Mouse (Mus musculus) erythroblast, embryonic 14.5 days (primary cell): ENCODE measurements around the gene Optc. TPM values are rescaled to one million over a fixed set of nuclear protein-coding genes. Genes with fewer than 3 reads are reported as not detected.

Experiments
- H3K27me3 ChIP-seq: 2 replicates; pipeline ENCODE4 v1.6.1; 2012; ENCODE audit warnings: inconsistent platforms; ENCODE audit not compliant: control insufficient read depth
- H3K36me3 ChIP-seq: 2 replicates; pipeline ENCODE4 v1.6.1; 2012; ENCODE audit warnings: mild to moderate bottlenecking, inconsistent platforms; ENCODE audit not compliant: control insufficient read depth
- H3K4me1 ChIP-seq: 2 replicates; pipeline ENCODE4 v1.6.1; 2012; ENCODE audit warnings: inconsistent platforms; ENCODE audit not compliant: control insufficient read depth
- H3K4me3 ChIP-seq: replicated peaks from 2 replicates; pipeline ENCODE3; 2012; ENCODE audit warnings: moderate library complexity, mild to moderate bottlenecking, inconsistent platforms
- H3K9me3 ChIP-seq: 2 replicates; pipeline ENCODE4 v1.6.1; 2012; ENCODE audit warnings: low read length, inconsistent platforms, mixed read lengths; ENCODE audit not compliant: control insufficient read depth
- GATA1 ChIP-seq: IDR thresholded peaks from 2 replicates; pipeline ENCODE4 v1.6.1; 2012; ENCODE audit warnings: low read length, inconsistent platforms, mixed read lengths
- TAL1 ChIP-seq: IDR thresholded peaks from 3 replicates; pipeline ENCODE4 v1.6.1; 2012; ENCODE audit warnings: low read length, inconsistent platforms, mixed read lengths
- polyA plus RNA-seq: library from polyadenylated mRNA; stranded (reverse); fragments of >175 nt; gene quantifications from 2 replicates; pipeline ENCODE4 v1.2.3, GENCODE M21; 2012

The Optc gene
- polyA plus RNA-seq, 1 experiment: not detected

GRCm38 (mm10) chr1:133923071-133923470 lies 15.3 kb upstream of the Optc start:
- Histone ChIP-seq H3K9me3 (peaks cover 6% of the 10 kb centered on the region), H3K27me3 (peaks cover 4% of the 10 kb centered on the region), H3K36me3 (no peaks in the 10 kb centered on the region), H3K4me3 (no peak overlapping the region), H3K4me1 (peaks cover 5% of the 10 kb centered on the region; the same call in 1 of the 2 replicates)
- TF ChIP-seq GATA1 (no peak), TAL1 (no peak)

- Histone ChIP-seq H3K36me3 (no peaks in the 10 kb centered on the region), H3K4me1 (peaks cover 5% of the 10 kb centered on the region; the same call in 1 of the 2 replicates), H3K27me3 (peaks cover 4% of the 10 kb centered on the region), H3K9me3 (peaks cover 6% of the 10 kb centered on the region), H3K4me3 (no peak within 1 kb of the TSS)
- TF ChIP-seq TAL1: no peak
- no peak for TF ChIP-seq GATA1
Measured at GRCm38 (mm10) chr1:133921304-133921751, 13.5 kb upstream of the Optc start, which contains the start of gene Prelp. TSS of gene Prelp (minus strand) at chr1:133921414.

GRCm38 (mm10) chr1:133920876-133921275 lies 13.1 kb upstream of the Optc start:
- peaks cover 4% of the 10 kb centered on the region for H3K27me3 ChIP-seq
- peaks cover 4% of the 10 kb centered on the region; the same call in 1 of the 2 replicates for H3K9me3 ChIP-seq
- no peak for TF ChIP-seq GATA1
- no peak overlapping the region for H3K4me3 ChIP-seq
- H3K4me1 ChIP-seq: peaks cover 5% of the 10 kb centered on the region; the same call in 1 of the 2 replicates
- no peaks in the 10 kb centered on the region for H3K36me3 ChIP-seq

GRCm38 (mm10) chr1:133920401-133920800 lies 12.6 kb upstream of the Optc start:
- TF ChIP-seq GATA1: no peak
- TF ChIP-seq TAL1: no peak
- peaks cover 5% of the 10 kb centered on the region; the same call in 1 of the 2 replicates for H3K4me1 ChIP-seq
- no peaks in the 10 kb centered on the region for H3K36me3 ChIP-seq
- no peak overlapping the region for H3K4me3 ChIP-seq
- no peaks in the 10 kb centered on the region; the same call in 1 of the 2 replicates for H3K9me3 ChIP-seq
- H3K27me3 ChIP-seq: peaks cover 4% of the 10 kb centered on the region

DNA sequence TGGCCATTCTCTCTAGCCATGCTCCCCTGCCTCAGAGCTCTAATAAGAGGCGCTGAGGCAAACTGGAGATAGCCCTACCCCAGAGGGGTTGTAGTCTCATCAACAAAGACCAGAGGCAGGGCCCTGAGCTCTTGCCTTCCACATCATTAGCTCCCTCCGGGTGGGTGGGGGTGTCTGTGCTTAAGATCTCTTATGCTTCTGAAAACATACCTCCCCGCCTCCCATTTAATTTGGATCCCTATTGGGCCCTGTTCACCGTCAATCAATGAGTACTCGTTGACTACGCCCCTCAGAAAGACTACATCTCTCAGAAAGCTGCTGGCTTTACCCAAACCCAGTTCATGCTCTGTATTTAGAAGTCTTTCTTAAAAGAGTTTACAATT lies 10.3 kb upstream of the Optc start:
- Histone ChIP-seq H3K27me3 (peaks cover 4% of the 10 kb centered on the region), H3K4me1 (0 out of 2 replicates have a peak, but pooled peaks cover 3% of the 10 kb centered on the region), H3K36me3 (no peaks in the 10 kb centered on the region), H3K9me3 (no peaks in the 10 kb centered on the region), H3K4me3 (no peak overlapping the region)
- TF ChIP-seq GATA1 (no peak), TAL1 (no peak)

DNA sequence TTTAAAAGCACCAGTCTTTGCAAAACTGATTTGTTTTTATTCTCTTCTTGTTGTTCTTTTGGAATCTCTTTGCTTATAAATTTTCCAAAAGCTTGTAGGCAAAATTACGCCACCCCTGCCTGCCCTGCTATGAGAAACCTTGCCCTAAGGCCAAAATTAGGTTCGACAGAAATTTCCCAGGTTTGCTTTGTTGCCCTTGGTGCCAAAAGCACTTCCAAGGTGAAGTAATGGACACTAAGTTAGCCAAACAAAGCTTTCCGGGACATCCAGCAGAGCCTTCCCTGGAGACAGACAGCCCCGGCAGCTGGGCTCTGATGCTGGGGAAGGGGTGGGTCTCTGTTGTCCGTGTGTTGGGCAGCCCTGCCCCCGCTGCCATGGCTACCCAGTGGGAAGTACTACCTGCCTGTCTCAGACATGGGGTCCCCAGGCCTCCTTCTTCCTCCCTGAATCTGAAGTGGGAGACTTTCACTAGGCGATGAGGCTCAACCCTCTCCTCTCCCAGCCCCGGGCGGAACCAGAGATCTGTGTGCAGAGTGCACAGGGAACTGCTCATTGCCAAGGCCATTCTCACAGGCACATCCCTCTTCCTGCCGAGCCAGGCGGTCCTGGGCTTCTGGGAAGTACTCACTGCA lies 9.8 kb upstream of the Optc start:
- TF ChIP-seq GATA1: no peak
- no peak for TF ChIP-seq TAL1
- Histone ChIP-seq H3K27me3 (peaks cover 4% of the 10 kb centered on the region), H3K9me3 (no peaks in the 10 kb centered on the region), H3K4me1 (0 out of 2 replicates have a peak, but pooled peaks cover 3% of the 10 kb centered on the region), H3K4me3 (no peak overlapping the region), H3K36me3 (no peaks in the 10 kb centered on the region)

DNA sequence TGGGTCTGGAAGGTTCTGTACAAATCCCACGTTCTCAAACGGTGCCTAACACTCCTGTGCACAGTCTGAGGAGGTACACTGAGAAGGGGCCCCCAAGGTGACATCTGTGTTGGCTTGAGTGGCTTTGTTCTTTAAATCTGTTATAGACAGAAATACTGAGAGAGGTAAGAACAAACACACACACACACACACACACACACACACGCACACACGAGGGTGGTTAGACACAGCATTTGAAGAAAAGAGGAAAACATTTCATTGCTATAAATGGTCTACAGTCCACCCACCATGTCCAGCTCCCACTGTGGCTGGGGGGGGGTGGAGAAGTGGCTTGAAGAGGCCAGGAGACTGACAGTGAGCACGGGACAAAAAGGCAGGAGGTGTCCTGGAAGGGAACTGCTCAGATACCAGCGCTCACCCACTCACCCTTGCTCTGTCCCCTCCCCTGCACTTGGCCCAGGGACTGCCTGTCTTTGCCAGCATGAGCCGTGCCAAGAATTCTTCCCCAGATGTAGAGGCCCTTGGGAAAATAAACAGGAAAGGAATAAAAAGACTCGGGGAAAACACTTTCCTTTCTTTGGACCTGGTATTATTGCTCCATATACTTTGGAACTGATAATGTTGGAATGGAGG lies 8.0 kb upstream of the Optc start:
- no peaks in the 10 kb centered on the region for H3K4me1 ChIP-seq

DNA sequence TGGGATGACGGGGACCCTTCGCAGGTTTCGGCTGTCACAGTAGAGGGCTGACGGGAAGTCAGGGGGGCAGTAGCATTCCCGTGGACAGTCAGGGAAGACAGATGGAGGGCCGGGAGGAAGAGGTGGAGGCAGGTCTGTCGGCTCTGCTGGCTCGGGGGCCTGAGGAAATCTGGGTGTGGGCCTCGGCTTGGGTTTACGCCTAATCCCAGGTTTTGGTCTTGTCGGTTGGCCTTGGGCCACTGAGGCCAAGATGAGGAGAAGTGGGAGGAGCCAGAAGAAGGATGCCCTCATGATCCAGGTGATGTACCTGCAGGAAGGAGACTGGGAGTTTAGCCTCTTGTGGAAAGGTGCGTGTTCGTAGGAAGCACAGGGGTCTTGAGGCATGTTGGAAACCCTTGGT lies 7.3 kb upstream of the Optc start:
- no peaks in the 10 kb centered on the region for H3K36me3 ChIP-seq
- peaks cover 15% of the 10 kb centered on the region for H3K27me3 ChIP-seq
- TF ChIP-seq TAL1 (no peak), GATA1 (no peak)
- H3K4me1 ChIP-seq: no peaks in the 10 kb centered on the region
- no peak overlapping the region for H3K4me3 ChIP-seq
- H3K9me3 ChIP-seq: no peaks in the 10 kb centered on the region

More for the DNA sequence above, 8.0 kb upstream of the Optc start:
- Histone ChIP-seq H3K4me3 (no peak overlapping the region), H3K9me3 (no peaks in the 10 kb centered on the region), H3K27me3 (peaks cover 8% of the 10 kb centered on the region), H3K36me3 (no peaks in the 10 kb centered on the region)
- TF ChIP-seq TAL1 (no peak), GATA1 (no peak)

DNA sequence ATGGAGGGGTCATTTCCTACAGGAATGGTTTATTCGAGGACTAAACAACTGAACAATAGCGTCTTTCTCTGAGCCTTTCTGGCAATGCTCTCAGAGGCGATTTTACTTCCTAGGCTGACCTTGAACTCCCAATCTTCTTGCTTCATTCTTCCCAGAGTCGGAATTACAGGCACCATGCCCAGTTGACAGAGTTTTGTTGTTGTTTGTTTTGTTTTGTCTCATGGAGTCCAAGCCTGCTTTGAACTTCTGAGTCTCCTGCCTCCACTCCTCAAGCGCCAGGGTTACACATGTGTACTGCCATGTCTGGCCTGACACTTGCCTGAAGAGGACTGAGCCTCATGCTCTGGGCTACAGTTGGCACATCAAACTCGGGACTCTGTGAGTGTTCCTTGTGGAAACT lies 5.2 kb upstream of the Optc start:
- Histone ChIP-seq H3K36me3 (no peaks in the 10 kb centered on the region), H3K4me3 (no peak overlapping the region), H3K27me3 (peaks cover 32% of the 10 kb centered on the region), H3K9me3 (no peaks in the 10 kb centered on the region), H3K4me1 (peaks cover 9% of the 10 kb centered on the region)
- TF ChIP-seq TAL1 (no peak), GATA1 (no peak)
